18 mouse cellular contexts compared by ENCODE assay signal in the genomic region with DNA sequence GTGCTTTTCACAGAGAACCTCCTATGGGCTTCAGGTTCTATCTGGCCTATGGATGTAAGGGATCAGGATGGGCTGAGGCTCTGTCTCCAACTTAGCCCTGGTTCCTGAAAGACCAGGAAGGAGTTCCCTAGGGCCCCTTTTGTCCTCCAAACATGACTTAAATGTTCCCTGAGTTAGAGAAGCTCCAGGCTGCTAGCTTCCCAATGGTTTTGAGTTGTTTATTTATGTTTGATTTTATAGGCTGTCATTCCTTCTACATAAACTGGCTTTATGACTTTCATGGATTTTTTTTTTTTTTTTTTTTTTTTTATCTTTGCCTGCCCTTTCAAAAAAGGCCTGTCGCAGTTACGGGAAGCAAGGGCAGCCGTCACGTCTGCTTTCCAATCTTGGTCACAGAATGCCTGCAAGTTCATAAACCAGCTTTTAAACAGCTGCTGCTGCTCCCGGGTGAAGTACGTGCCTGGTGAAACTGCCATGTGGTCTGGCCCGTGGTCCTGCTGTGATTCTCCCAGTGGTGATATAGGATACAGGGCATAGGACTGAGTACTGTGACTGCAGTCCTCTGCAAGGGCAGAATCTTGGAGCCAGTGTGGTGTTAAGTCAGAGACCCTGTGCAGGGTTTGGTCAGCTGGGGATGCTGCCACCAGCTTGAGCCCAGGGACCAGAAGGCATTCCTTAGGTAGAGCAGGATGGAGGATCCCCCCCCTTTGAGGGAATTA. TPM values are rescaled to one million over a fixed set of nuclear protein-coding genes. Genes with fewer than 3 reads are reported as not detected.
DNase-seq lines count a peak whose midpoint lies in the region; ATAC-seq and TF ChIP-seq lines count a peak whose summit lies in the region.
"Had no signal": no experiment of that assay in that cellular context is flagged by ENCODE, and none has a peak within 500 bp of the region (broad histone marks: within the 10 kb centered on the region; RNA-seq: fewer than 3 reads in every experiment).

No protein-coding gene starts in this region.

- no peak overlapping the region for H3K4me2 ChIP-seq in lung, embryonic 16.5 days (ENCODE audit: low read depth, low read length)
- H3K4me2 ChIP-seq in intestine, embryonic 16.5 days (ENCODE audit: low read depth, low read length): no peak overlapping the region
- H3K4me2 ChIP-seq in stomach, embryonic 15.5 days: no peak overlapping the region
- H3K4me2 ChIP-seq: hindbrain, embryonic 15.5 days; liver, embryonic 15.5 days; midbrain, embryonic 13.5 days had no signal

- H3K4me1 ChIP-seq in lung, embryonic 16.5 days (replicated peaks; ENCODE audit: control insufficient read depth, insufficient read depth, low read length): peaks cover 21% of the 10 kb centered on the region
- H3K4me1 ChIP-seq in intestine, embryonic 16.5 days (ENCODE audit: control insufficient read depth, insufficient read depth, low read length): peaks cover 20% of the 10 kb centered on the region
- H3K4me1 ChIP-seq in stomach, embryonic 15.5 days: peaks cover 16% of the 10 kb centered on the region
- H3K4me1 ChIP-seq: liver, embryonic 15.5 days had no signal

- WGBS in lung, embryonic 16.5 days: 41% methylated on average over 7 of the region's 7 CpGs
- WGBS in intestine, embryonic 16.5 days: 40% methylated on average over 7 of the region's 7 CpGs
- 41% methylated on average over 7 of the region's 7 CpGs for WGBS in stomach, embryonic 15.5 days

- no peaks in the 10 kb centered on the region for H3K36me3 ChIP-seq in lung, embryonic 16.5 days (ENCODE audit: control insufficient read depth, insufficient read depth, low read length)
- no peaks in the 10 kb centered on the region for H3K36me3 ChIP-seq in intestine, embryonic 16.5 days (ENCODE audit: control insufficient read depth, insufficient read depth, low read length)
- no peaks in the 10 kb centered on the region for H3K36me3 ChIP-seq in stomach, embryonic 15.5 days
- H3K36me3 ChIP-seq: G1E; hindbrain, embryonic 15.5 days; liver, embryonic 15.5 days; midbrain, embryonic 13.5 days had no signal

- H3K27ac ChIP-seq in gastrocnemius, adult 2 months: 0 out of 2 replicates have a peak overlapping the region, but pooled peaks have one; percentile 1
- H3K27ac ChIP-seq in lung, embryonic 16.5 days (ENCODE audit: low read length): peak overlapping the region; percentile 77
- H3K27ac ChIP-seq in intestine, embryonic 16.5 days (ENCODE audit: low read length): peak overlapping the region; percentile 30; the same call in 1 of the 2 replicates
- peak overlapping the region; percentile 83 for H3K27ac ChIP-seq in stomach, embryonic 15.5 days
- H3K27ac ChIP-seq: hindbrain, embryonic 15.5 days; left cerebral cortex, adult 2 months; liver, embryonic 15.5 days; midbrain, embryonic 13.5 days had no signal

- H3K27me3 ChIP-seq in lung, embryonic 16.5 days (ENCODE audit: control insufficient read depth, insufficient read depth, low read depth, low read length): no peaks in the 10 kb centered on the region
- no peaks in the 10 kb centered on the region for H3K27me3 ChIP-seq in intestine, embryonic 16.5 days (replicated peaks; ENCODE audit: control insufficient read depth, insufficient read depth, low read length)
- H3K27me3 ChIP-seq in stomach, embryonic 15.5 days (replicated peaks): no peaks in the 10 kb centered on the region
- H3K27me3 ChIP-seq: hindbrain, embryonic 15.5 days; midbrain, embryonic 13.5 days had no signal

- peak; percentile 84 for ATAC-seq in lung, embryonic 16.5 days (ENCODE audit: low read depth)
- peak; percentile 61 for ATAC-seq in intestine, embryonic 16.5 days
- ATAC-seq in stomach, embryonic 15.5 days (ENCODE audit: insufficient read depth, low FRiP score, low read depth): peak; percentile 56; the same call in 1 of the 2 replicates
- ATAC-seq in megakaryocyte progenitor cell, adult 5-6 weeks (replicated peaks; ENCODE audit: poor library complexity): no peak
- ATAC-seq: midbrain, embryonic 13.5 days had no signal

- no peak overlapping the region for H3K4me3 ChIP-seq in gastrocnemius, adult 2 months
- no peak overlapping the region for H3K4me3 ChIP-seq in lung, embryonic 16.5 days (ENCODE audit: low read length)
- no peak overlapping the region for H3K4me3 ChIP-seq in intestine, embryonic 16.5 days (ENCODE audit: low read length)
- no peak overlapping the region for H3K4me3 ChIP-seq in stomach, embryonic 15.5 days (replicated peaks)
- H3K4me3 ChIP-seq: hindbrain, embryonic 15.5 days; left cerebral cortex, adult 2 months; liver, embryonic 15.5 days; midbrain, embryonic 13.5 days had no signal

- H3K9me3 ChIP-seq in lung, embryonic 16.5 days (ENCODE audit: control insufficient read depth, low read length): no peaks in the 10 kb centered on the region
- no peaks in the 10 kb centered on the region for H3K9me3 ChIP-seq in intestine, embryonic 16.5 days (ENCODE audit: control insufficient read depth, low read length)
- H3K9me3 ChIP-seq in stomach, embryonic 15.5 days: no peaks in the 10 kb centered on the region
- H3K9me3 ChIP-seq: G1E; hindbrain, embryonic 15.5 days; liver, embryonic 15.5 days; midbrain, embryonic 13.5 days had no signal

- H3K9ac ChIP-seq in lung, embryonic 16.5 days (ENCODE audit: low read length): no peak overlapping the region
- no peak overlapping the region for H3K9ac ChIP-seq in intestine, embryonic 16.5 days (ENCODE audit: low read depth, low read length)
- H3K9ac ChIP-seq in stomach, embryonic 15.5 days: no peak overlapping the region
- H3K9ac ChIP-seq: hindbrain, embryonic 15.5 days; liver, embryonic 15.5 days; midbrain, embryonic 13.5 days had no signal

- TF ChIP-seq CTCF in gastrocnemius, adult 2 months (IDR thresholded peaks at IDR 0.05): no peak

- DNase-seq in gastrocnemius, adult 2 months: peak; percentile 47
- DNase-seq in gastrocnemius, postnatal 10 days: no peak
- no peak for DNase-seq in lung, postnatal 10 days
- no peak for DNase-seq in urinary bladder, postnatal 25 days (ENCODE audit: low spot score)
- DNase-seq: adrenal gland, postnatal 14 days; B cell, adult 2 months; cerebellum, postnatal 36 days; gastrocnemius, postnatal 36 days; right cerebral cortex, adult 18-20 months had no signal

- intact Hi-C loops in gastrocnemius, adult 2 months (cut with DNase I): no loop called here

RNA-seq across cellular contexts. Expression of a gene that starts 37.4 kb away (rescaled TPM):
- total RNA-seq in gastrocnemius, adult 2 months (2021): 10 to 100 TPM; 18.7 to 23.0 TPM
- total RNA-seq in gastrocnemius, postnatal 10 days (2021): 10 to 100 TPM; 33.8 to 40.9 TPM
- polyA plus RNA-seq in lung, embryonic 16.5 days (2015; fragmentation: Nextera tagmentation; extraction: Ambion mirVana): 75.4 and 78.4 TPM in 2 replicates
- polyA plus RNA-seq in intestine, embryonic 16.5 days (2015; fragmentation: Nextera tagmentation; extraction: Ambion mirVana): 78.3 and 80.2 TPM in 2 replicates
- polyA plus RNA-seq in stomach, embryonic 15.5 days (2015; fragmentation: Nextera tagmentation; extraction: Ambion mirVana): 87.8 and 91.4 TPM in 2 replicates
- 35.0 and 45.0 TPM in 2 replicates for total RNA-seq in megakaryocyte progenitor cell, adult 5-6 weeks (2015)
- 40.5 and 44.5 TPM in 2 replicates for total RNA-seq in megakaryocyte progenitor cell, adult 5-6 weeks (2017)

RNA-seq across cellular contexts. Expression of a gene that starts 38.4 kb away (rescaled TPM):
- total RNA-seq in gastrocnemius, adult 2 months (2021): under 1 TPM; 0.15 to 0.33 TPM
- 1 to 10 TPM; 3.0 to 6.1 TPM for total RNA-seq in gastrocnemius, postnatal 10 days (2021)
- polyA plus RNA-seq in lung, embryonic 16.5 days (2015; fragmentation: Nextera tagmentation; extraction: Ambion mirVana): 175 and 182 TPM in 2 replicates
- polyA plus RNA-seq in intestine, embryonic 16.5 days (2015; fragmentation: Nextera tagmentation; extraction: Ambion mirVana): 47.3 and 47.6 TPM in 2 replicates
- 96.7 and 104 TPM in 2 replicates for polyA plus RNA-seq in stomach, embryonic 15.5 days (2015; fragmentation: Nextera tagmentation; extraction: Ambion mirVana)
- not detected in 2 replicates for total RNA-seq in megakaryocyte progenitor cell, adult 5-6 weeks (2015)
- not detected in 2 replicates for total RNA-seq in megakaryocyte progenitor cell, adult 5-6 weeks (2017)
- polyA plus RNA-seq: G1E had no signal

Comparison
In these comparisons a context has a peak if more than half of its experiments do, and no peak if none do; other contexts are left out.
1. H3K27ac ChIP-seq: peak in every context shown above with its lines; median percentile 83 in stomach, embryonic 15.5 days; 77 in lung, embryonic 16.5 days; 30 in intestine, embryonic 16.5 days; 1 in gastrocnemius, adult 2 months.